Mouse (Mus musculus) small intestine, adult 2 months (tissue): ENCODE results near the gene Kbtbd12.

ENCODE experiments used
- CTCF ChIP-seq: fragments of 200-500 bp; IDR thresholded peaks from 2 replicates; pipeline ENCODE4 v1.5.1; 2012; ENCODE audit warnings: low read depth, mild to moderate bottlenecking, control low read depth, inconsistent platforms, low read length, moderate library complexity, mixed read lengths; ENCODE audit not compliant: insufficient replicate concordance, insufficient read length; ENCODE audit errors: extremely low read depth
- POLR2A ChIP-seq: fragments of 200-500 bp; IDR thresholded peaks from 2 replicates; pipeline ENCODE4 v1.6.1; 2012; ENCODE audit warnings: low read depth, mild to moderate bottlenecking, control low read depth, inconsistent platforms, low read length, moderate library complexity

DNA sequence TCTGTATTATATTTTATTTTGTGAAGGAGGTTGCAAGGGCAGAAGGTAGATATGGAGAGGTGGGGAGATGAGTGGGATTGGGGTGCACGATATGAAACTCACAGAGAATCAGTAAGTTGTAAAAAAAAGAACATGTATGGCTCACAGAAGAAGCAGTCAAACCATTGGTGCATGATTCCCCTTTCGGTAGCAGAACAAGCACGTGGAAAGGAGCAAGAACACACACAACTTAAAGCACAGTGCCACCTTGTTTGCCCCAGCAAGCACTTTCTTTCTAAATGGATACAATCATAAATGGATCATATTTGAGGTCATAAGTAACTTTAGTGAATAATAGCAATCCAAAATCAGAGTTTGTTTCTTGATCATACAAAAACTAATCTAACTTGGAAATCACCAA lies 24.5 kb upstream of the Kbtbd12 start:
- TF ChIP-seq CTCF (no peak), POLR2A (no peak)
